Mouse (Mus musculus): ENCODE measurements at regions not wholly inside any gene's neighbourhood (a gene's known extent, or its start where the extent isn't known, plus 50 kb on each side); places are given as distances from the start of the nearest gene placed in this dataset.

DNA sequence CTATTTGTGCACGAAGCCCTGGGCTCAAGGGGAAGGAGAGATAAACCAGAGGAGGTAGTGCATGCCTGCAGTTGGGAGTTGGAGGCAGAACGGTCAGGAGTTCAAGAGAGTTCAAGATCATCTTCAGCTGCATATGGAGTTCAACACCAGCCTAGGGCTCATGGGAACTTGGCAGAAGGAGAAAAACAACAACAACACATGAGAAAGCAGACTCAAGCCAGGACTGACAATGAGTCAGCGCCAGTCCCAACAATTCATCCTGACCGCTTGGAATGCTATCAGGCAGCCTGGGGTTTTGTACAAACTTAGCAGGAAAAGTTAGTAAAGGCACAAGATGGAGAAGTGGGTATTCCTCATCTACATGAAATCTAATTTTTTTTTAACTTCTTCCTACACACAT, 86.6 kb upstream of the Klf9 start:
- TF ChIP-seq EP300 (IDR thresholded peaks at IDR 0.05; ENCODE audit: low read depth) (no peak), CTCF (IDR thresholded peaks at IDR 0.05; ENCODE audit: low read depth) (no peak)
